Mouse (Mus musculus): Measurements from ENCODE around the gene E330034G19Rik.
A peak's percentile ranks its signal among the peaks of the same experiment; 100 is the strongest.
"Not testable (repeated sequence)": the region's sequence is repeated elsewhere in the genome, so short reads cannot be mapped to it uniquely, and the experiment has no call there.

Gene E330034G19Rik

DNA sequence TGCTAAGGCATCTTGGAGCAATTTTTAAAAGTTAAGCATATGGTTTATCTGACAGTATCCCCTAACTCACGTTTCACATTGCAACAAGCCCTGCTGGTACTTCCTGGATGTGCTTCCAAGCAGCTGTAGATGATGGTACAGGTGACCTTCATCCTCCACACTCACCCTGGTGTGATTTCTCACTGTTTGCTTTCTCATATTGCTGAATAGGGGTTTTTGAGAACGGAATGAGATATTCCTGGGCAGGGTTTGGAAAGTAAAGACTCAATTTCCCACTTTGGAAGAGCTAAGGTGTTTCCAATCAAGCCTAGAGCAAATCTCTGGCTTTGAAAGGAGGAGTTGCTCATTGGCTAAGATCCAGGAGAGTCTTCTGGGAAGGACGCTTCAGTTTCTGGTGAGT is at the start of gene E330034G19Rik:
TSS of gene E330034G19Rik (plus strand) at position 301 of the 400 bp plus-strand sequence.
- no peak for DNase-seq (ENCODE audit: low spot score in 2 of 2)

DNA sequence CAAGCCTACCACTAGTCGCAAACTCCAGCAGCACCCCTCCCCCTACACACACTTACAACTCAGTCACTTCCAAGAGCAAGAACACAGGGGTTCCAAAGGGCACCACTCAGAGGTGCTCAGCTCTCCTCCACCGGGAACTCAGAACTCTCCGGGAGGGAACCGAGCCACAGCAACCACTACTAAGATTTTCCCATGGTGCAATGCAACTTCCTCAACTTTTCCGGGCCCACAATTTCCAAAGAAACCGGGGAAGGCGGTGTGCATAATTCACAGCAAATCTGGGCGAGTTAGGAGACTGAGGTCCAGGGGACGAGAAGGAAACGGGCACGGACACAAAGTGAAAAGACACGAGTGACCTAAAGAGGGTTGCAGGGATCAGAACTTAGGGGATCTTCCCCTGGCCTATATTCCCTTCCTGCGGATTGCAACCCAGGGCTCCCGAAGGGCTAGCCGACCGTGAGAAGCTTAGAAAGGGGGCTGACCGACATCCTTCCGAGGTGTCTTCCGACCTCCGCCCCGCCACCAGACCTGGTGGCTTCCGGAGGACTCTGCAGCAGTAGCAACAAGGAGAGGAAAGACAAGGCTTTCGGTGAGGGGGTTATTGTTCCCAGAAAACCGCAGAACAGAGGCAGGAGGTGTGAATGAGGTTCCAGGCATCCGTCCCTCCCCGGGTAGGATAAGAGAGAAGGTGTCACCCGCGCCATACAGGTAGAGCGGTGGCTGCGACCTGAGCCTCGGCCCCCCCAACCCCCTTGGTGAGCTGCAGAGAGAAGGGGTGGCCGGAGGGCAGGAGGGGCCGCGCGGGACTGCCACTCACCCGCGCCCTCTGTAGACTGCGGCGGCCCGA is 48.5 kb upstream of the E330034G19Rik start:
- peak; percentile 36 to 40 for DNase-seq (ENCODE audit: low spot score in 2 of 2)

DNA sequence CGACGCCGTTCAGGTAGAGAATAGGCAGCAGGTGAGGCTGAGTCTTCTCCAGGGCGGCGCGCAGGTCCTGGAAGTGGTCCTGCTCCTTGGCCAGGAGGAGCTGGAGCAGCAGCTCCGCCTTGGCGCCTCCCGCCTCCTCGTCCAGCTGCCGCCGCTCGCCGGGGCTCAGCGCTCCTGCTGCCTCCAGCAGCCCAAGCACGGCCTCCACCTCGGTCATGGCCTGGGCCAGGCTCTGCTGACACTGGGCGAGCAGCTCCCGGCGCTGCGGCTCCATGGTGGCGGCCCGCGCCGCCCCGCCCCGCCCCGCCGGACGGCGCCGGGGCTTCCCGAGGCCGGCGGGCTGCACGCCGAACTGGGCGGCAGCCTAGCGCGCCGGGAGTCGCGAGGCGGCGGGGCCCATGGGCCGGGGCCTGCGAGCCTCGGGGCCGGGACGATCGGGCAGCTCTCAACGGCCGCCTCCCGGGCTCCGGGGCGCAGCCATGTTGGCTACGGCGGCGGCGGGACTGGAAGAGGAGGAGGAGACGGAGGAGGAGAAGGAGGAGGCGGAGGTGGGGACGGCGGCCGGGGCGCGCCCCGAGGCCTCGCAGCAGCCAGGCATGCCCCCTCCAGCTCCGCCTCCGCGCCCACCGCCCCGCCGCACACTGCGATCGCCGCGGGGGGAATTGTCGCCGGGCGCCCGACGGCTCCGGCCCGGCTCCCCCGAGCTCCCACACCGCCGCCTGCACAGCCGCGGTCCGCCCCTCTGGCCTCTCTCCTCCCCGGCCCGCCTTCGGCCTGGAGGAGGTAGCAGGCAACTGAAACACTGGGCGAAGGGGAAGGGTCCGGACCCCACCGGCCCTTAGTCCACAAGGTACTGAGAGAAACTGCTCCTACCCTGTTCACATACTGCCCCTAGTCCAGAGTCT is 47.6 kb upstream of the E330034G19Rik start, which contains the start of gene Dlg5:
TSS of gene Dlg5 (minus strand) at position 744 of the 905 bp plus-strand sequence.
- DNase-seq (ENCODE audit: low spot score in 2 of 2) = peak; percentile 54 to 56

DNA sequence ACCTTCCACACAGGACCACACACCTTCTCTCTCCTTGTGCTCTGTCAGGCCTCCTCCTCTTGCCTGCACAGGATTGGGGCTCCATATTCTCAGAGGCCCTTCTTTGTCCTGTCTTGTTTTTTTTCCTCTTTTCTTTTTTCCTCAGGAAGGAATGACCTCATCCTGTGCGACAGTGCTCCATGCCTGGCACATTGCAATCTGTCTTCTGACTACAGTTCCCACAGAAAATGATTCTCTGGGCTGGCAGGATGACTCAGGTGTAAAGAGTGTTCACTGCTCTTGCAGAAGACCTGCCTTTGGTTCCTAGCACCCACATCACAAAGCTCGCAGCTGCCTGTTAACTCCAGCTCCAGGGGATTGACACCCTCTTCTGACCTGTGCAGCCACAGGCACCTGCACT is 43.1 kb upstream of the E330034G19Rik start:
- DNase-seq (ENCODE audit: low spot score in 2 of 2) = no peak

DNA sequence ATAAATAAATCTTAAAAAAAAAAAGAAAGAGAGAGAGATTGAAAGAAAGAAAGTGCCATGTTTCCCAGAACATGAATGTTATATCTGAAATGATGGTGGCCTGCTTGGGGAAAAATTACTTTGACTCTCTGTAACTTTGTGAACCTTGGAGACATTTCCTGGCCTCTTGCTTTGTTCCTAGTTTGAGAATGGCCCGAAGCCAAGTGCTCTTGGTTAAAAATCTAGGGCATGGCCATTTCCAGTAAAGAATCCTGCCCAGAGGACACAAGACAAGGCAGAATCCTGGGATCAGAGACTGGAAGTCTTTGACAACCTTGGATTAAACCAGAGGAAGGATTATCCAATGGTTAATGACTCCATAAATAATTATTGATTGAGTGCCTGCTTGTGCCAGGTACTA is 41.7 kb upstream of the E330034G19Rik start:
- DNase-seq (ENCODE audit: low spot score in 2 of 2) = no peak

DNA sequence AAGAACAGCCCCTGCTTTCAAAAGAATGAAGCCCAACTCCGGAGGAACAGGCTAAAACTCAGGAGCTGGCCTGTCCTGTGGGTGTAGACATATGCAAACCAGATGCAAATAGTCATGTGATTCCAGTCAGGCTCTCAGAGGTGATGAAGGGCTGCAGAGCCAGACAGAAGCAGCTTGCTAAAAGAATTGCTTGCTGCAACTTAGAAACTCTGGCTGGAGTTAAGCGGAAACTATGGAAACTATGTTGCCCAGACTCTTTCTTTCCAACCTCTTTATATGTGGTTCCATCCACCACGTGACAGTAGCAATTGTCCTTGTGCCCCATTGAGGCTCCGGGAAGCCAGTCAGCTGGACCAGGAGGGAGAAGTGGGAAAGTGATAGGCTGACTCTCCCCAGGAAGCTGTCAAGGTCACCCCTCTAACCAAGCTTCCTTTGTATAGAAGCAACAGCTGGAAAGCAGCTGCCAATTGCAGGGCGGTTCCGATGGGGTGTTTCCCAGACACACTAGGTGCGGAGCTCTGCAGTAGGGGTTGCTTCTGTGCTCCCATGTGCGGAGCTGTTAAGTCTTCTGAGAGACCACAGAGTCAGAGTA is 39.3 kb upstream of the E330034G19Rik start:
- no peak for DNase-seq (ENCODE audit: low spot score in 2 of 2)

DNA sequence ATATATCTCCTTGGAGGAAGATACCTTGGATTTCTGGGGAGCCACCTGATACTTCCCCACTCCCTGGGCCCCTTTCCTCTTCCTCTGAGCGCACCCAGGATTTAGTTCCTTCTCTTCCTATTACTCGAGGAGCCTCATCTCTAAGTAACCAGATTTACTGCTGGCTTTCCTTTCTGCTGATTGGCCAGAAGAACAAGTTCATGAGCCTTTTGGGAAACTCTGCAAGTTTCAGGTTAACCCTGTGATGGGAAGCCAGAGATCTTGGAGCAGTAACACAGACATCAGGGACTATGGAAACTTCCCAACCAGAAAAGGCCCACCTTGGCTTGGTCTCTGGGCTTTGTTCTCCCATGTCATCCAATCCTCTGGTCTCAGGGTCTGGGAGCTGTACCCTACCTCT is 37.1 kb upstream of the E330034G19Rik start:
- DNase-seq (ENCODE audit: low spot score in 2 of 2) = no peak

DNA sequence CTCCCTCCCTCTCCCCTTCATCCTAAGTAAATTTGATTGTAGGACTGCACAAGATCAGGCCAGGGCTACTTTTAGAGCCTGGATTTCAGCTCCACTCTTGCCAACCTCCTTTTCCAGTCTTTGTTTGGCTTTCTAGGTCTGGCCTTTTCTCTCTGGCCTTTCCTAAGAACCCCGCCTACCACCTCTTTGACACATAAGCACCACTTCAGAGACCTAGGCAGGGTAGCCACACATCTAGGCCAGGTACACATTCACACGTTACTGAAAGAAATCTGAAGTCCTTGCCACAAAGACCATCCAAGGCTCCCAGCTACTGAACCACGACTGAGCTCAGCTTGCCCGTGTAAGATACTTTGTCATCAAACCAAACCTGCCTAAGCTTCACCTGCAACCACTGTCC is 32.6 kb upstream of the E330034G19Rik start:
- no peak for DNase-seq (ENCODE audit: low spot score in 2 of 2)

DNA sequence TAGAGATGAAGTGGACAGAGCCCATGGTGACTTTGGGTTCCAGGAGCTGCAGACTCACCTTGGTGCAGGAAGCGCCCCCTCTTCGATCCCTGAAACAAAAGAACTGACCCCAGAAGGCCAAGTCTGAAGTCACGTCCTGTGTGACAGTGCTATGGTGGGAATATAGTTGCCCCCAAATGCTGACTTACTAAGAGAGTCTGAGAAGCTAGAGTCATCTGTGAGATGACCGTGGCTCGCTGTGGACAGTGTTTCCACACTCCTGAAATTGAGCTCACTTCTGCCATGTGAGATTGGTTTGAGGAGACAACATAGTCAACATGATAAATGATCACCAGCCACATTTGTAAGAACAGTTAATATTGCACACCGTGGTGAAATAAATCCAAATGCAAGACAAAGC is 30.6 kb upstream of the E330034G19Rik start:
- DNase-seq (ENCODE audit: low spot score in 2 of 2) = no peak

DNA sequence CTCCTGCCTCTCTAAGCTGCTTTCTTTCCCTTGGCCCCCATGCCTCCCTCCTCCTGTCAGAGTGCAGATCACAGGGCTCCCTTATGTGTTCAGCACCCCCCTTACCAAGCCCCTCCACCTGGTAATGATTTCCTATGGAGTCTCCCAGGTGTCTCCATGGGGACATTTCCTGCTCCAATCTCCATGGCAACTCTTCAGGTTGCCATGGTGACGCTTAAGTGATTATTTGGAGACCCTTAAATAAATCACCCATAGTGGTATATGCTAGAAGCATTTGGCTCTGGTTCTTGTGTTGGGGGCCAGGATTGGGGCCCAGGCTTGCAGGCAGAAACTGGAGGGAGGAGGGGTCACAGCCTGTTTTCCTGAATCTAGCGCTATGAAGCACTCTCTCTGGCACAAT is 30.1 kb upstream of the E330034G19Rik start:
- no peak for DNase-seq (ENCODE audit: low spot score in 2 of 2)

DNA sequence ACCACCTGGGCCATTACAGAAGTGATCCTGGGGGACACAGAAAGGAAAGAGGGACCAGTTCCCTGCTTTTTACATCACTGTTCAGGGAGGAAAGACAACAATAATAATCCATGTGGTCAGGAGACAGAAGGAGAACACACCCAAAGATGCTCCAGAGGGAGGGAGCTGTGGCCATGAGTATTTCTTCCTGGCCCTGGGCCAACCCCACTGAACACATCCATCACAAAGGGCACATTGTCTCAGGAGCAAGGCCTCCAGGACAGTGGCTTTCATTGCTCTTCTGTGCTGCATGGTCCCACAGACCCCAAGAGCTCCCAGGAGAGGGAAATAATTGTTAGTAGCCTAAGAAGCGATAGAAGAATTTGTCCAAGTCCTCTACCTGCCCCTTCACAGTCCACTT is 23.4 kb upstream of the E330034G19Rik start:
- no peak for DNase-seq (ENCODE audit: low spot score in 2 of 2)

DNA sequence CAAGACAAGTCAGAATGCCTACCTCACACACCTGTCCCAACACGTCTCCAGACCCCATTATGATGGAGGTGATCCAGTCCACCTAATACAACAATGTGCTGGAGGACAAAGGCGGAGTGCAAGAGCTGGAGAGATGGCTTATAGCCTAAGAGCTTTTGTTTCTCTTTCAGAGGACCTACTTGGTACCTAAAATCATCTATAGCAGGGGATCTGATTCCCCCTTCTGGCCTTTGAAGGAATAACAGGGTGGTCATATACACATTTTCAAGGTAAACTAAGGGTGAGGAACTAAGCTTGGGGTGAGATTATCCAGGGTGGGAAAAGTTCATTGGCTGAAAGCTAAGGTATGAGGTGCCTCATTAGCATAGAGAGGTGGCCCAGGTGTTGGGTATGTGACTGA is 19.4 kb upstream of the E330034G19Rik start:
- peak in 1 of 2 experiments; percentile 51 for DNase-seq (ENCODE audit: low spot score in 2 of 2)

DNA sequence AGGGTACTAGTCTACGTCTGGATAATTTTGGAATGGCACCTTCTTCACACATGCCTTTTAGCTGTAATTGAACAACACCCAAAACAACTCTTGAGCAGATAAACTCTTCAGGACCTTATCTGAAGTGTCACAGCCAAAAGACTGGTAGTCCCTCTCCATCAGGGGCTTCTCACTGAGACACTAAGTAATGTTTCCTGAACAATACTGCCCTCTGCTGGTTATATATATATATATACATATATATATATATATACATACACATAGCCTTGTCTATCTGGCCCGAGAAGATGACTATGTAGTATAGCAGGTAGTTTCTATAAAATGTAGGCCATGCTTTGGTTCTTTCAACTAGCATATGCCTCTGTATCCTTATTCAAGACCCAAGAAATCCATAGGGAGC is 17.5 kb upstream of the E330034G19Rik start:
- no peak for DNase-seq (ENCODE audit: low spot score in 2 of 2)

DNA sequence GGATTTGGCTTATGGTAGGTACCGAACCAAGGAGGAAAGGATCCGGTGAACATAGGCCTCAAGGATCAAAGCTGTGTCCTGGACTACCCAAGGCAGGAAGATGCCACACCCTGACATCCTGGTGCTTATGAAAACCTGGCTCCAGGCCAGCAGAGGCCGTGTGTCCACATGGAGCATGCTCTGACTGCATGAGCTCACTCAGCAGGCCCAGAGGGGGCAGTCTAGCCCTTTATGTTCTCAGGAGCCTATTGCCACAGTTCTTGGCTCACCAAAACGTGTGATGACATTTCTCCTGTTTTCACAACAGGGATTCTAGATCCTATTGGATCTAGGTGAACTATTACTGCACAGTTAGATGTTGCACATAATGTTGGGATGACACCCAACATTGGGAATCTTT is 11.7 kb upstream of the E330034G19Rik start:
- DNase-seq (ENCODE audit: low spot score in 2 of 2) = no peak

DNA sequence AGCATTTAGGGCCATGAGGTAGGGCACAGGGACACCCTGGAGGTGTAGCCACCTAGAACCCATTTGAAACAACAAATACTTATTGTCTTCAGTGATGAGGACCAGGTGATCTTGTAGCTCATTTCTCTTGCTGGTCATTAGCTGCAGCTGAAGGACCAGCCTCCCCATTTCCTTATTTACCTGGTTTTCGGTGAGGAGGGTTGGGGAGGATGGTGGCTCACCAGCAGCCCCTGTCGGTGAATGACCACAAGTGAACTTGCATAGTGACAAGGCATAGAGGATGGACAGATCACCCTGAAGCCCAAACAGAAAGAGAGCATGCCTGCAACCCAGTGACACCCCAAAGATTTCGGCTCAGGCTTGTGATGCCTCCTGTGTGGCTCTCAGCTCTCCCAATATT is 10.7 kb upstream of the E330034G19Rik start:
- DNase-seq (ENCODE audit: low spot score in 2 of 2) = no peak

DNA sequence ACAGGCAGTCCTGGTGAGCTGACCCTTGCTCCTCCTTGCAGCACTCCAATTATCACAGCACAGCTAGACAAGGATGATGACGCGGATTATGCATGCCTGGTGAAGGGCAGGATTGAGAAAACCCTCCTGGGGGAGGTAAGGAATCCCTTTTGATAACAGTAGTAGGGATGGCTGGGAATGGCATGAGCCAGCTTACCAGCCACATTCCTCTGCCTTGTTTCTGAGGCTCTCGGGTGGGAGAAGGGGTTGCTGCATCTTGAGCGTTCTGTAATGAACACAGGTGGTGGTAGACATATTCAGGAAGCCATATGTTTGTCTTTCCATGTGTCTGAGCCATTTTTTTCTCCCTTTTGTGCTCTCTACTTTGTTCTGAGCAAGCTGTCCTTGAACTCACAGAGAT is 6.9 kb upstream of the E330034G19Rik start:
- no peak for DNase-seq (ENCODE audit: low spot score in 2 of 2)

DNA sequence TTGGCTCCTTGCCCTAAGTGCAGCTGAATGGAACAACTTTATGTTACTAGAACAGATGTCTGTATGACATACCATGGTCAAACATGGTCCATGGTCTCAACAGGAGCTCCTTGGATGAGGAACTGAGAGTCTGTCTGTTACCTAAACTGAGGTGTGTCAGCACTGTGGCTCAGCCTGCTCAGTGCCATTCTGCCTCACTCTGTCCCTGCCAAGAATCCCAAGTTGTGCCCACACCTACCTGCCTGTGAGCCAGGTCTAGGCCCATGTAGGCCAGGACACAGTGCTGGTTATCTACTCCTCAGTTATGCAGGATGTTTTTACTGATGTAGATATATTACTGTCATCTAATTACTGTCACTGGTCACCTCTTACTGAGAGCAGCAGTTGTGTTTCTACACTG is 2.3 kb upstream of the E330034G19Rik start:
- DNase-seq (ENCODE audit: low spot score in 2 of 2) = no peak

DNA sequence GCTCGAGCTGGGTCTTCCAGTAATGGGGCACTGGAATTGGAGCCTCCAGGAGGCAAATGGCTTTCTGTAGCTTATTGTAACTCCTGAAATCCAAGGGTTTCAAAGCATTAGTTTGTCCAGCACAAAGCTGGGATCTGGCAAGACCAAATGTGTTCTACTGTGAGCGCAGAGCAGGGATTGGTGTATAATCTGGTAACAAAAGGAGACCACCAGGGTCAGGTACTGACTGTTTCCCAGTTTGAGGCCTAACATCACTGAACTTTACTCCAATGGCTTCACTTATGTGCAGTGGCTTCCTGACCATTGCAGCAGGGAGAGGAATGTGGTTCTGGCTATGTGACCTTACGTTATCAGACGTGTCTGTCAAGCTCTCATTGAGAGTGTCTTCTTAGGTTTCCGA is 617 bp downstream of the E330034G19Rik start:
- no peak for DNase-seq (ENCODE audit: low spot score in 2 of 2)

DNA sequence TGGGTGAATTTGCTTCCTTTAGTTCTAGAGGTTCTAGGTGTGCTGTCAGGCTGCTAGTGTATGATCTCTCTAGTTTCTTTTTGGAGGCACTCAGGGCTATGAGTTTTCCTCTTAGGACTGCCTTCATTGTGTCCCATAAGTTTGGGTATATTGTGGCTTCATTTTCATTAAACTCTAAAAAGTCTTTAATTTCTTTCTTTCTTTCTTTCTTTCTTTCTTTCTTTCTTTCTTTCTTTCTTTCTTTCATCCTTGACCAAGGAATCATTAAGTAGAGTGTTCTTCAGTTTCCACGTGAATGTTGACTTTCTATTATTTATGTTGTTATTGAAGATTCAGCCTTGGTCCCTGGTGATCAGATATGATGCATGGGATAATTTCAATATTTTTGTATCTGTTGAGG is 9.1 kb downstream of the E330034G19Rik start:
- not testable (repeated sequence) for DNase-seq (ENCODE audit: low spot score in 2 of 2)

DNA sequence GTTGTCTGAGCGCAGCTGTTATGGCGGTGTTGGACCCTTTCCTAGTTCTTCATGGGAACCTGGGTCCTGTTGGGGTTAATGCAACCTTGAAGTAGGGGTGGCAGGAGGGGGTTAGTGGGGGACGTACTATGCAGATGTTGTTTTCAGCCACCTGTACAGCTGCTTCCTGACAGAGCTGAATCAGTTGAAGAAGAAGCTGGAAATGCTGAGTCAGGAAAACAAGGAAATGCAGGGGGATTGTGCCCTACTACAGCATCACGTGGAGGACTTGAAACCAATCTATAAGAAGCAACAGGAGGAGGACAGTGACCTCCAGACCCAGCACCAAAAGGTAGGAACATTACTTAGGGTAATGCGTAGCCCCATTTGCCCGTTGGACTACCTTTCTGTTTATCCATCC is 13.7 kb downstream of the E330034G19Rik start:
- DNase-seq (ENCODE audit: low spot score in 2 of 2) = no peak

DNA sequence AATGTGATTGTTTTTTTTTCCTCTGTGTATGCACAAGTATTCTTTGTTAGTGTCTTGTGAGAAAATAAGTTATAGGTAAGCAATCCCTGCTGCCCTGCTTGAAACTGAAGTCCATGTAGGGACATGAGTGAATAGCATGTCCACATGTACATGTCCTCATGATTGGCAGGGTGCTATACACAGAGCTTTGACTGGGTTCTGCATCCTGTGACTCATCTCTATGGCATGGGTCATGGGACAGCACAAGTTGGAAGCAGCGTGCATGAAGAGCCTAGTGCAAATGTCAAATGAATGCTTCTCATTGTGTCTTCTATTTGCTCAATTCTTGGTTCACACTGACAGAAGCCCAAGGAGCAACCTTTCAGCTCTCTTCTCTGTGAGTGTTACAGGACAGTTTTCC is 14.1 kb downstream of the E330034G19Rik start:
- DNase-seq (ENCODE audit: low spot score in 2 of 2) = no peak

DNA sequence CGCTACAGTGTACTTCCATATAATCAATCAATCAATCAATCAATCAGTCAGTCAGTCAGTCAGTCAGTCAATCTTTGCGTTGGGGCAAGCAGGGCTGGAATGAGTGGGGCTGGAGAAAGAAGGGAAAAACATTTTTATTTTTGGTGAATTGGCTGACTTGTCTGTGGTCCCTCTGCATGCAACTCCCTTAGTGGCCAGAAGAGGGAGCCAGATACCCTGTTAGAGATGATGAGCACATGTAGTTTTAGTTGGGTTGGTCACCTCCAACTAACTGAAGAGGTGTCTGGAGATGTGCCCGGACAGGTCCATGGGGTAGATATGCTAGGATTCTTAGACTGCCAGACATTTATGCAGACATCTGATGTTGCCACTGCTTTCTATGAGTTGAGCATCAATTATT is 18.1 kb downstream of the E330034G19Rik start:
- DNase-seq (ENCODE audit: low spot score in 2 of 2) = peak; percentile 63 to 79
